Mouse (Mus musculus) c-Kit-positive CD71-positive TER-119-positive erythroid progenitor cells, embryonic 14.5 days (primary cell): ENCODE measurements around the gene 9530068E07Rik.
"Not testable (repeated sequence)": the region's sequence is repeated elsewhere in the genome, so short reads cannot be mapped to it uniquely, and the experiment has no call there.

Experiments used
- DNase-seq: peaks from one replicate; pipeline ENCODE4 v3.0.0-alpha.2; 2013; ENCODE audit warnings: low spot score

The 9530068E07Rik gene

DNA sequence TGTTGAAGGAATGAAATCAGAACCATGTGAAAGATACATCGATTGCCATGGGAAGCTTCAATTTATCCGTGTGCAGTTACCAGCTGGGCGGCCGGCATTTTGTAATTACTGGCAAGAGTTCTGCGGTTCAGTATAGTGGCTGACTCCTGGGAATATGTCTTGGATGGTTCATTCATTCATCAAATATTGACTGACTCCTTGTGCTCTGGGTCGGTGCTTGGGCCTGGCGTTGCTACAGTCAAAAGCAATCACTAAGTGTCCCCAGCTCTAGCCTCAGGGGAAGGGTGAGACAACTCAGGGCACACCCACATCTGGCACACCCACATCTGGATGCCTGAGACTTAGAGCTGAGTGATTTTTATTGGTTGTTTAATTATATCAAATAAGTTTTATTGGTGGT, 22.4 kb upstream of the 9530068E07Rik start:
- DNase-seq: no peak

DNA sequence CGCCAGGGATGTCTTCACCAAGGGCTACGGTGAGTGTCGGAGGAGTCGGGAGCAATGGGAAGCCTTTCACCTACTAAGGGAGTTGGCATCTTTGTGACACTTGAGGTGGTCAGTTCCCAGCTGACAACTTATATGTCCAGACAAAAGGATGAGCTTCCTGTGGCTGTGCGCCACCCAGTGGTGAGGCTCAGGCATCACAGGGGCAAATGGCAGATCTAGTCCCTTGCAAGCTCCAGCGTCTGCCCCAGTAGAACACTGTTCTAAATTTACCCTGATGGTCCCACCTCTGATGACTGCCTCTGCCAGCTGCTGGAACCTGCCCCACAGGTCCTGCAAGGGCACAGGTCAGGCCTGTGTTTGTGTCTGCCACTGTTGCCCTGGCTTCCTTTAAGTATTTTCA, 21.9 kb upstream of the 9530068E07Rik start:
- DNase-seq: peak; percentile 59

DNA sequence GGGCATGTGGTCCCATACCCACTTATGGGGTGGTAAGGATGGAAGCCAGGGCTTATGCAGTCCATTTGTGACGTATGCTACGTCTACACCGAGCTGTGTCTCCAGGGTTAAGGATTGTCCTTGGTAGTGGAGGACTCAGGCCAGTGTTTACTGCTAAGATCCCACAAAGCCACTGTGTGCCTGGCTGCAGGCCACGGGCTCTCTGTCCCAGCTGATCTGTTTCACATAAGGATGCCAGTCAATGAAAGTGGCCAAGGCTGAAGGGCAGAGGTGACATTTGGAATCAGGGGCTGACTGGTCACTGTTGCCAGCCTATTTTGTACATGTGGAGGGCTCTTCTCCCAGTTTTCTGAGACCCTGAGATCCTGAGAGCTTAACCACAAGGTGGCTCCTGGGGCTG, 18.6 kb upstream of the 9530068E07Rik start:
- DNase-seq: no peak

DNA sequence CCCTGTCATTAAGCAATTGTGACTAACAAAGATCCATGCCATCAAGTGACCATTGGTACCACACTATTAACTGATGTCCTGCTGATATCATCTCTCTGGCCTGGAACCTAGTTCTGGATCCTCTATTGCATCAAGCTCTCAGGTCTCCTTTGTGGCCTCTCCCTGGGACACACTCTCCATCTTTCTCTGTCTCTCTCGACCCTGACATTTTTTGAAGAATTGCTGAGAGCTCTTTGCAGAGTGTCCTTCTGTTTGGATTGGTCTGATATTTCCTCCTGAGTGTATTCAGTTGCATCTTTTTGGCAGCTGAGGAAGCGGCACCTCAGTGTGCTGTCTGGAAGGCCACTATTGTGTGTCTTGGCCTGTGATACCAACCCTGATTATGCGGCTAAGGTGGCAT, 17.0 kb upstream of the 9530068E07Rik start:
- no peak for DNase-seq

DNA sequence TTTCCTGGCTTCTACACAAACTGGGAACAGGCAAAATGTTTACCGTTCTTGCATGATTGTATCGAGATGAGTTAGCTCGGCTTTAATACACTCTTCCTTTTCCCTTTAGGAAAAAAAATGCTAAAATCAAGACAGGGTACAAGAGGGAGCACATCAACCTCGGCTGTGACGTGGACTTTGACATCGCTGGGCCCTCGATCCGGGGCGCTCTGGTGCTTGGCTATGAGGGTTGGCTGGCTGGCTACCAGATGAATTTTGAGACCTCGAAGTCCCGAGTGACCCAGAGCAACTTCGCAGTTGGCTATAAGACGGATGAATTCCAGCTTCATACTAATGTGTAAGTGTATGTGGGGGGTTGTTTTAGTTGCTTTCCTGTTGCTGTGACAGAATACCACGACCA, 12.5 kb upstream of the 9530068E07Rik start:
- DNase-seq: no peak

DNA sequence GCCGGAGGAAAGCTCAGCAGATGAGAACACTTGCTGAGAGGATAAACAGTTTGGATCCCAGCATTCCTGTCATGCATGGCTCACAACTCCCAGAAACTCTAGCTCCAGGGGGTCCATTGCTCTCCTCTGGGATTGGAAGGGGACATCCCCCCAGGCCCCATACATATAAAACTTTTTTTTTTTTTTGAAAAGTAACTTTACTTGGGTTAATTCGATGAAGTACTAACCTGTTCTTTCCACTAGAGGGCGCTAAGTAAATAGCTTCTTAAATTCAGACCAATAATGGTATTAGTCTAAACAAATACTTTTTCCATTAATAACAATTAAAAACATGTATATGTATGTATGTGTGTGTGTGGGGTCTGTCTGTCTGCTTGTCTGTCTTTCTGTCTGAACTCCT, 11.6 kb upstream of the 9530068E07Rik start:
- no peak for DNase-seq

DNA sequence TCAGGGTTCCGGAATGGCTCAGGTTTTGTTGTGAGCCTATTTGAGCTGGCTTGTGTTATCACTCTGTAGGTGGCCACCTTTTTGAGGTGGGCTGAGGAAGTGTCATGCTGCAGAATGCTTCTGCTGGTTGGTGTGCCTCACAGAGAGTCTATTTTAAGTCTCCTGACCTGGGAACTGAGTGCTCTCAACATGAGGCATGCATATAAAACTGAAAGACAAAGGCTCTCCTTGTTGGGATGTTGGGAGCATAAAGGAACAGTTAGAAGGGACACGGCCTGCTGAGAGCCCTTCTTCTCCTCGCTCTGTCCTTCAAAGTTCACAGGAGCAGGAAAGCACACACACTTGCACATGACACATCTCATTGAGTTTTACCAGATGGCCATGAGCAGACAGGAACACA, 9.3 kb upstream of the 9530068E07Rik start:
- DNase-seq: no peak

DNA sequence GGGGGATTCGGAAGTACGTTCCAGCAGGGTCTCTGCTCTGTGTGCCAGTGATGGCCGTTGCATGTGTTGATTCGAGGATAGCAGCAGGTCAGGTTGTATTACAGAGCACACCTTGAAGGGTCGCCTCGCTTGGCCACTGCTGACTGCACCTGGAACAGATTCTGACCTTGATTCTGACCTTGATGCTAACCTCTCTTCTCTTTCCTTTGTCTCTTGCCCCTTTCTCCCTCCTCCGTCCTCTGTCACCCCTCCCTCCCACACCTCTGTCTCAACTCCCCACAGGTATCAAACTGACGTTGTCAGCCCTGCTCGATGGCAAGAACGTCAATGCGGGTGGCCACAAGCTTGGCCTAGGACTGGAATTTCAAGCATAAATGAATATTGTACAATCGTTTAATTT, 8.1 kb upstream of the 9530068E07Rik start:
- DNase-seq: no peak

DNA sequence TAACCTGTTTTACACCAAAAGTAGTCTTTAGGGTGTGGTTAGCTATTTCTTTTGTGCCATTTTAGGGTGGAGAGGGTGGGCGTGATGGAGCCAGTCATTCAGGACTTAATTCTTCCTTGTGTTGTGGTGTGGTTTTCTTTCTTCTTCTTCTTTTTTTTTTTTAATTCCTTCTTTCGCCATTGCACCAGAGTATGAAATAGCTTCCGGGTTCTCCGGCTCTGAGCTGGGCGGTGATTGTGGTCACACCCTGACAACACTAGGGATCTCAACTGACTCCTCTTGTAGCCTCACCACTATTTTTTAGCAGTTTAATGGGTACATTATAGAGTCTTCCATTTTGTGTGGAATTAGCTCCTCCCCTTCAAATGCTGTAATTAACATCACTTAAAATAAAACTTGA, 7.2 kb upstream of the 9530068E07Rik start:
- not testable (repeated sequence) for DNase-seq

DNA sequence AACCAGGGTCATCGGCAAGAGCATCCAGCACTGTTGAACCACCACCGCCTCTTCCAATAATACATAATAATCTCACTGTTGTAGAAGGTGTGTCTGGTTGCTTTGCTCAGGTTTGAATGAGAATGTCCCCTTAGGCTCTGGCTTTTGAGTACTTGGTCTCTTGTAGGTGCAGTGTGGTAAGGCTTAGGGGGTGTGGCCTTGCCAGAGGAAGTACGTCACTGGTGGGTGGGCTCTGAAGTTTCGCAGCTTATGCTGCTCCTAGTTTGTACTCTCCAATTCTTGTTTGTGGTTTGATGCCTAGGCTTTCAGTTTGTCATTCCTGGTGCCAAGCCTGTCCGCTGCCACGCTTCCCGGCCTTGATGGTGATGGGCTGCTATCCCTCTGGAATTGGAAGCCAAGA, 6.3 kb upstream of the 9530068E07Rik start:
- no peak for DNase-seq

DNA sequence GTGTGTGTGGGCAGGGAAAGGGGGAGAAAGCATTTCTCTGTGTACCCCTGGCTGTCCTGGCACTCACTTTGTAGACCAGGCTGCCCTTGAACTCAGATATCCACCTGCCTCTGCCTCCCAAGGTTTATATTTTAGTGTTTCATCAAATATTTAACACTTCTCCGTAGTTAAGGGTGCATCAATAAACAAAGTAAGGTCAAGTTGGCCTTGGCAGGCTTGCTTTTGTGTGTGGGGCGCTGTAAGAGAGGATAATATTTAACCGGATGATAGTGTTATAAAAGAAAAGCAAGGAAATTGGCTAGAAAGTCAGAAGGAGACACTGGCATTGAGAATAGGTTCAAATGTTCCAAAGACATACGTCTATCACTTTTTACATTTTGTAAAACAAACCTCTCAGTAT, 1.7 kb upstream of the 9530068E07Rik start:
- DNase-seq: no peak

DNA sequence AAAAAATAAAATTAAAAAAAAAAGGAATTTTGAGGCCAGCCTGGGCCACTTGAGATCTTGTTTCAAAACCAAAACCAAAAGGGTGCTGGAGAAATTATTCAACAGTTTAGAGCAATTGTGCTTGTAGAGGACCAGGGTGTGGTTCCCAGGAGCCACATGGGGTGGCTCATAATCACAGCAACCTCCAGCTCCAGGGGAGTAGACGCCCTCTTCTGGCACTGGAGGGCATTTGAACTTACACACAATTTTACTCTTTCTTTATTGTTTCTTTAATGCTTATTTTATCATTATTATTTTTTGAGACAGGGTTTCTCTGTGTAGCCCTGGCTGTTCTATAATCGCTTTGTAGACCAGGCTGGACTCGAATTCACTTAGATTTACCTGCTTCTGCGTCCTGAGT, 885 bp upstream of the 9530068E07Rik start:
- DNase-seq: peak; percentile 34

DNA sequence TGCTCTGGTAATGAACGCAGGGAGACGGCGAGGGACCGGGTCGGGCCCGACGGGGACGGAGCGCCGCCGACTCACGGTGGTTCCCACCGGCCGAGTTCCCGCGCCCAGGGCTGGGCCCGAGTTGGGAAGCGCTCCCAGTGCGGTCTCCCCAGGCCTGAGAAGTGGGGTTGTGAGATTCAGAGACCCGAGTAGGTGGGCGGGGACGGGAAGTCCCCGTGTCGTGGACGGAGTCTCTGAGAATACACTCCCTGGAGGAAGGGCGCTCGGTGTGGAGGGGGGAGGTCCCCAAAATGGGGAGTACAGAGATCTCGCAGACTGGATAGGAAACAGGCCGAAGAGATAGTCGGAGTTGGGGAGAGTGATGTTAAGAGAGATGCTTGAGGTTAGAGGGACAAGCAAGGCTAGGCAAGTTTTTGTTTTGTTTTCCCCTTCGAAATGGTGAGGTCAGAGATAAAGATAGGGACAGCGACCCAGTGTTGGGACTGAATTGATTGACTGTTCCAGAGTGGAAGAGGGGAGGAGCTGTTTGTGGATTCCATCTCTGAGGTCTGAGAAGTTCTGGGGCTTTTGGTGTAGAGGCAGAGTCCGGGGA, 465 bp downstream of the 9530068E07Rik start:
- DNase-seq: peak; percentile 31

DNA sequence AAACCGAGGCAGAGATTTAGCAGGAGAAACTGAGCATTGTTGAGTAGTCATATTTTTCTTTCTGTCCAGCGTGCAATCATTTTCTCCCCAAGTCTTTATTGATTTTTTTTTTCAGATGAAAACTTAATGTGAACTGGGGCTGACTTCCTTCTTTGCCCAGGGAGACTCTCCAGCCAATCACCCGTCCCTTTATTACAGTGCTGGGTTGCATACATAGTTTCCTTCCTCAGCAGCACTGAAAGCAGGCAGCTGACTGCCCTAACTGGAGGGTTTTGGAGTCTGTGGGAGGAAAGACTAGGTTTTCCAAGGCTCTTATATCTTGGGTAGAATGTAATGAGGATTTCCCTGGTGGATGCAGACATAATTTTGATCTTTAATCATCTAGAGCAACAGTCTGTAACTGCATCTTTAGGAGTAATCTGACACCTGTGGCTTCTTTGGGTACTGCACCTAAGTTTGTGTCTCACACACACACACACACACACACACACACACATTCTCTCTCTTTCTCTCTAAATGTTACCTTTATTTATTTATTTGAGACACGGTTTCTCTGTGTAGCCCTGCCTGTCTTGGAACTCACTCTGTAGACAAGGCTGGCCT, 1.3 kb downstream of the 9530068E07Rik start:
- no peak for DNase-seq

DNA sequence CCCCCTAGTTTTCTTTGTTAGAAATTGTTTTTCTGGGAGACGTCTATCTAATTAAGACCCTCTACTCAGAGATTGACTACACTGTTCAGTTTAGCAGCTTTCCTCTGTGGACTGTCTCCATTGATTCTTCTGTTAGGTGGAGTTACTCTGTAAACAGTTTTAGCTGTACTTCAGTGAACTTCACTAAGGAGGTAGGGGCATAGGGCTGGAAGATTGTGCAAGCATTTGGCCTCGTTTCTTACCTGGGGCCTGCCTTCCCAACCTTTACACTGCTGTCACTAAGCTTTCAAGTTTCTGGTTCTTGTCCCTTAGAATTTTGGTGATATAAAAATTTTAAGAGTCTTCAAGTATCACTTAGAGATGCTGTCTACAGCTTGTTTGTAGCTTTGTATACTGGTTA, 5.2 kb downstream of the 9530068E07Rik start:
- no peak for DNase-seq

DNA sequence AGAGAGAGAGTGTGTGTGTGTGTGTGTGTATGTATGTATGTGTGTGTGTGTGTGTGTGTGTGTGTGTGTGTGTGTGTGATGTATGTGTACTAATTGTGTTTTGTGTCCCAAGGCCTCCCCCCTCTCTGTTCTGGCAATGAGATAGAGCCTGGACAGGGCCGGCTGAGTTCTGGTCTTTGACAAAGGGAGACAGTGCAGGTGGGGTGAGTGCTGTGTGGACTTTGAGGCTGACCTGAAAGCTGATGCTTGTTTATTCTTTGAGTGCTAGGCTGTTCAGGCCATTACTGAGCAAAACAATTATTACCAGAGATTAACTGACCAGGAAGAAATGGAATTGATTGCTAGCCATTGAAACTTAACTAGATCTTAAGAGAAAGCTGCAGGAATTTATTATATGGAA, 6.3 kb downstream of the 9530068E07Rik start:
- no peak for DNase-seq

DNA sequence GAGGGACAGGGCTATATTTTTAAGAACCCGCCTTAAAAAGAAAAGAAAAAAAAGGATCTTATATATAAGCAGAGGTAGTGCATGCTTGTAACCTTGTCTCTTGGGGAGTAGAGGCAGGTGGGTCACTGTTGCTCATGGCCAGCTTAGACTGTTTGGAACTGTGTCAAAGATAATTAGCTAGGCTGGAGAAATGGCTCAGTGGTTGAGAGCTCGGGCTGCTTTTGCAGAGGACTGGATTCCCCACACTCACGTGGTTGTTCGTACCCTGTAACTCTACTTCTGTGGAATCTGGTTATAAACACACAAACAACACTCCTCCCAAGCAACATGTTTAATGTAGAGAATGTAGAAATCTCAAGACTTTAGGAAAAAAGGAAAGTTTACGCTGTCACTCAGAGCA, 8.0 kb downstream of the 9530068E07Rik start:
- no peak for DNase-seq

DNA sequence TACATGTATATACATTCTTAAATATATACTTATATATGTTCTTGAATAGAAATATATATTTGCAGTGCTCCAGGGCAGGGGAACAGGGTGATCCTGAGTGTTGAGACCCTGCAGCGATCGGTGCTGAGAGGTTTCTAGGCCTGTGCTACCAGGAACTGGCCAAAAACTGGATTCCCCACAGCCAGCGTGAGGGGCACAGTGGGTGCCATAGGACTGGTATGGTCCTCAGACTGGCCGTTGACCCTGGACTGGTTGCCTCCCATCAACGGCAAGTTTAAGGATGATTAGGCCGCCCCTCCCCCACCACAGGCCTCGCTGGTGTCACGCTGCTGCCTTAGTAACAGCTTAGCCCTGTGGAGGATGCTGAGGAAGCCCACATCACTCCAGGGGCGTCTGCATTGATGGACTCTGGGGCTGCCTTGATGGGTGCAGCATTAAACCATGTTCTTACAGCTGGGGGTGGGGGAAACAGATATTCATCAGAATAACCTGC, 9.0 kb downstream of the 9530068E07Rik start:
- no peak for DNase-seq

DNA sequence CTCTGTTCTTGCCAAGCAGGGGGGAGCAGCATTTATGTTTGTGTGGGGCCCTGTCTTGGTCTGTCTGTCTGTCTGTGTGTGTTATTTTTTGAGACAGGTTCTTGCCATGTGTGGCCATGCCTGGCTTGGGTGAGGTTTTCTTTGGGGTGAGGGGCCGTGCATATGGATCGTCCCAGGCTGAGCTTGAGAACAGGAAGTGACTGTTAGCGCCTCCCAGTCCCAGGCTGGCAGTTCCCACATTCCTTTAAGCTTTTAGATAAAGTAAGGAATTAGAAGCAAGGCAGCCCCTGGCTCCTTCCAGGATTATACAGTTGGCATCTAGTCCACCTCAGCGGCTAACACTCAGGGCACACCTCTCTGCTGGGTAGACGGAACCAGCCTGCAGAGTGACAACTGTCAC, 13.1 kb downstream of the 9530068E07Rik start:
- DNase-seq: no peak

DNA sequence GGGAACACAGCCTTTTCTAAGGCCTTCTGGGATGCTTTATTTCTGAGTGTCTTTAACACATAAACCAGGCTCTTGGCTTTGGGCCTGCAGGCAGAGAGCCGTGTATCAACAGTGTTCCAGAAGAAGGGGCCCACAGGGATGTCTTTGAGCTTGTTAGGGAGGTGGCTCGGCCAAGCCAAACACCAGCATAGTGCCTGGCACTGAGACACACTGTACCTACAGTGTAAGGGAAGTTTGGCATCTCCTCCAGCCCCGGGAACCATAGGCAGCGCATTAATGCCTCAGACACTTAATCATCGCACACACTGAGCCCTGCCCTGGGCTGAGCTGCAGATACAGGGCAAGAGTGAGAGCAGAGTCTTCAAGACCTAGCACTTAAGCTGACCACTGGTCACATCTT, 22.1 kb downstream of the 9530068E07Rik start:
- DNase-seq: no peak

DNA sequence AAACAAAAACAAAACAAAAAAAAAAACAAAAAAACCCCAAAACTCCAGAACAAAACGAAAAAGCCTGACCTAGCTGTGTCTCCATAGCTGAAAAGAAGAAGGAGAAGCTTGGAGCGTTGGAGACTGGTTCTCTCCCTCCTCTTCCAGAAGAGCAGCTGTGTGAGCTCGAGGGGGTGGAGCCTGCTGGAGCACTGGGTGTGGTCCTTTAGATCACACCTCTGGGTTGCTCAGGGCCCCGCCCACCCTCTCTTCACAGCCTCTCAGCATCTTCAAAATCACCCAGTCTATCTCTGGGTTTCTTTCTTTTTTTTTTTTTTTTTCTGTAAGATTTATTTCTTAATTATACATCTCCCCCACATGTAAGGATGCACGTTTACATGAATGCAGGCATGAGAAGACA, 23.0 kb downstream of the 9530068E07Rik start:
- DNase-seq: peak; percentile 36

DNA sequence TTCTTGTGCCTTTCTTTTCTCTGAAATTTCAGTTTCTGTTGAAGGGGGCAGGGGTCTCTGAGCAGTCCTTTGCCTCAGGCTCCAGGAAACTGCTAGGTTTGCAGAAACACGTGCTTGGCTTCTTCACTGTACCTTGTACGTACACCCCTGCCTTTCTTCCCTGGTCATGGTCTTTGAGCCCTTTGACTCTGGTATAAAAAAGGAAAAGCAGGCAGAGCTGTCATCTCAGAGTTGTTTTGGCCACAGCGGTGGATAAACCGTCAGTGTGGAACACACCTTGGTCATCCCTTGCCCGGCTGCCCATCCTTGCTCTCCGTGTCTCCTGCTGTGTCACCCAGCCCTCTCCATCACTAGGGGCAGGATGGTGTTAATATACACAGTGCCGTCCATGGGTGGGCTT, 23.6 kb downstream of the 9530068E07Rik start:
- no peak for DNase-seq

DNA sequence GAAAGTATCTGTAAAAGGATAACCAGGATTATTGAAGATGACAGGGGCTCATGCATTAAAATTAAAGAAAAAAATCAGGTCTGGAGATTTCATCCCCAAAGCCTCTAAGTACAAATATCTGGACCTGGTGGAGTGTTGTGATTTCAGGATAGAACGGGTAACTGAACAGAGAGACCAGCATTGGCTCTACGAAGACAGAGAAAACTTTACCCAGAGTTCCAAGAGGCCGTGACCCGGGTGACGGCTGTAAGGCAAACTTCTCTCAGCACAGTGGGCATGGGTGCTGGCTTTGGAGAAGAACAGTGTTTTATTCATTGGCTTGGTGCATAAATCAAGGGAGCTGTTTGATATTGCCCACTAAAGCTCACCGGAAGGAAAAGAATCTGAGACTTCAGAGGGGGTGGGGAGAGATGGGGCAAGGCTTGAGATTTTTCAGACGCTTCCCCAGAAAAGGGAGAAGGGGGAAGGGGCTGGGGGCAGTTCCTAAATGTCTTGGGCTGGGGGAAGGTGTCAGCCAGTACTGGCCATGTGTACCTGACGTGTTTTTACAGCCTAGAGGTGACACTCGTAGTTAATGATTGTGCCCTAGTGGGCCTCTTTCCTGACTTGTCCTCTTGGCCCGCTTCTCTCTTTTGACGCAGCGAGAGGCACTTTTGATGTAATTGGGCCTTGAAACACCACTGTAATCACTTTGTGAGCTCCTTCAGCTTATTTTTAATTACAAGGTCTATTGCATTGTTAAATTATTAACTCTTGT, 24.2 kb downstream of the 9530068E07Rik start:
- DNase-seq: no peak
